Mouse (Mus musculus) myocyte (in vitro differentiated cells): Measurements from ENCODE around the gene Gpr27.

Source experiments
- CEBPB ChIP-seq: IDR thresholded peaks from 2 replicates; pipeline ENCODE4 v1.6.1; 2011; ENCODE audit warnings: mild to moderate bottlenecking, moderate library complexity; ENCODE audit not compliant: poor library complexity, insufficient read depth, severe bottlenecking
- E2F4 ChIP-seq: IDR thresholded peaks from one replicate; pipeline ENCODE4 v1.6.1; 2011; ENCODE audit warnings: mild to moderate bottlenecking, control low read depth, moderate library complexity; ENCODE audit not compliant: insufficient read depth
- MAX ChIP-seq: IDR thresholded peaks from one replicate; pipeline ENCODE4 v1.6.1; 2011; ENCODE audit warnings: low read depth, mild to moderate bottlenecking, control low read depth
- MYOG ChIP-seq, 3 experiments: IDR thresholded peaks; one replicate each; pipeline ENCODE4 v1.6.1; 2011; ENCODE audit warnings: control low read depth in 2 of 3, low read depth in 2 of 3, mild to moderate bottlenecking in 2 of 3; ENCODE audit not compliant: insufficient read length in 2 of 3, control insufficient read depth in 1 of 3, insufficient read depth in 1 of 3
- POLR2A ChIP-seq: IDR thresholded peaks from one replicate; pipeline ENCODE4 v1.6.1; 2011; ENCODE audit warnings: low read depth, mild to moderate bottlenecking, control low read depth, moderate library complexity; ENCODE audit not compliant: insufficient read length
- SRF ChIP-seq: IDR thresholded peaks from one replicate; pipeline ENCODE4 v1.6.1; 2011; ENCODE audit warnings: low read depth; ENCODE audit not compliant: control insufficient read depth, insufficient read length
- TCF12 ChIP-seq: IDR thresholded peaks from one replicate; pipeline ENCODE4 v1.6.1; 2011; ENCODE audit warnings: mild to moderate bottlenecking, control low read depth; ENCODE audit not compliant: poor library complexity, insufficient read depth, severe bottlenecking

DNA sequence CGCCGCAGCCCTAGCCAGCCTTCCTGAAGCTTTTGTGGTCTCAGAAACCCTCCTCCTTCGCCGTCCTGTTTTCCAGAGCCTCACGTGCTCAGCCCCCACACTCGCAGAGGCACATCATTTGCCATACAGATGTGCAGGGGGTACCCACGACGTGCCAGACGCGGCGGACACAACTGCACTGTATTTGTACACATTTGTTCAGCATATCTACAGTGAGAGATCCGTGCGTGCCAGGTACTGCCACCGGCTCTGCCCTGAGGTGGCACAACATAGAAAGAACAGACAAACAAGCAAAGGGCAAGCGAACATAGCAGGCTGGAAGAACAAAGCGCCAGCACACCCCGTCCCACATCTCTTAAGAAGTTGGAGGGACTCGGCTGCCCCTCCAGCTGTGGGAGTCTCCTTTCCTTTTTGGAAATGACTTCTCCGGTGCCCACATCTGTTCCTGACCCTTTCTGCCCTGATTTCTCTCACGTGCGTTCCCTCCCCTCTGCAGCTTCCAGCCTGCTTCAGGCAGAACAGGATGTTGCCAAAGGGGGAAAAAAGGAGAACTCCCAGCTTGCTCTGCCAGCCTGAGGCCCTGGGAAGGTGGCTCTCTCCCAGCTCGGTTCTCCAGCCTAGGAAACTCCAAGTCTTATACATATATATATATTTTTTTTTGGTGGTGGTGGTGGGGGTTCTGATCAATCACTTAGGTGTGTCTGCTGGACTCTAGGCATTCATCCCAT lies 34.3 kb downstream of the Gpr27 start:
- TF ChIP-seq POLR2A = no peak
- TF ChIP-seq E2F4 = no peak
- TF ChIP-seq SRF = no peak
- TF ChIP-seq MYOG (IDR thresholded peaks at IDR 0.05; ENCODE audit: control insufficient read depth in 1 of 3, insufficient read depth in 1 of 3, insufficient read length in 2 of 3, low read depth in 2 of 3) = no peak
- TF ChIP-seq MAX = no peak
- no peak for TF ChIP-seq TCF12
- no peak for TF ChIP-seq CEBPB
